Mouse (Mus musculus): ENCODE measurements around the gene Gm6583. TPM values are rescaled to one million over a fixed set of nuclear protein-coding genes. Genes with fewer than 3 reads are reported as not detected.

The Gm6583 gene
- total and polyA plus RNA-seq, 3 experiments: 0.14 TPM; not detected in 2

- no peak for DNase-seq
These were observed 12.1 kb upstream of the Gm6583 start for GRCm38 (mm10) chr5:112367929-112368328.

DNA sequence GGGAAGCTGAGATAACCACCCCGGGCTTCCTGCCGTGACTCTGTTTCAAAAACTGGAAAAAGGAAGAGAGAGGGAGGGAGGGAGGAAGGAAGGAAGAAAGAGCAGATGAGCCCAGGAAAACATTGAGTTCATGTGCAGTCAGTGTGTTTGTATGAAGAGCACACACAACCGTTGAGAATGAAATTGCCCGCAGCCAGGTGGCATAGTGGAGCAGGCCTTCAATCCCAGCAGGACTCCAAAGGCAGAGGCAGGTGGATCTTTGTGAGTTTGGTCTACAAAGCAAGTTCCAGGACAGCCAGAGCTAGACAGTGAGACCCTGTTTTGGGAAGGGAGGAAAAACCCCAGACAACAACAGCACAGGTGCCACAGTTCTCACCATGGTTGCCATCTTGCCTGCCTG, 11.5 kb upstream of the Gm6583 start:
- DNase-seq: no peak

- no peak for DNase-seq
These were observed 11.0 kb upstream of the Gm6583 start for GRCm38 (mm10) chr5:112366879-112367278.

GRCm38 (mm10) chr5:112364184-112364797, 8.5 kb upstream of the Gm6583 start:
- no peak for DNase-seq

GRCm38 (mm10) chr5:112360077-112360476, 4.2 kb upstream of the Gm6583 start:
- DNase-seq: no peak

GRCm38 (mm10) chr5:112359520-112359919, 3.7 kb upstream of the Gm6583 start:
- no peak for DNase-seq

- DNase-seq: peak; percentile 25
These were observed 489 bp upstream of the Gm6583 start for GRCm38 (mm10) chr5:112356322-112356721.

DNA sequence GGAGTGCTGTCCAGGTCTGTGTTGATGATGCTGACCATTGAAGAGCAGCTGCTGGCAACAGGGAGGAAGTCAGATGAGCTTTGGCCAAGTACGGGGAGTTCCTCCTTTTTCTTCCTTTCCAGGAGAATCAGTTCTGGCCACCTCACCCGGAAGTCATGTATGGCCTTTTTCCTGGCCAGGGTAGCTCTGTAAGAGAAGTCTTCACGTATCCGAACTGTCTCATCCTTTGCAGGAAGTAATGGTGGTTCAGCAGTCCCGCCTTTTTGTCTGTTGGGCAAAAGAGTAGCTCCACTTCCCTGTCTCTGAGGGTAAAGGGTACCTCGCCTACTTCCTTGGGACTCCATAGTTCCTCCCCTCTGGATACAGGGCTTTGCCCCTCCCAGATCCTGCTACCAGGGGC, 340 bp downstream of the Gm6583 start:
- DNase-seq: no peak

GRCm38 (mm10) chr5:112349169-112349568, 6.7 kb downstream of the Gm6583 start:
- DNase-seq: no peak

DNA sequence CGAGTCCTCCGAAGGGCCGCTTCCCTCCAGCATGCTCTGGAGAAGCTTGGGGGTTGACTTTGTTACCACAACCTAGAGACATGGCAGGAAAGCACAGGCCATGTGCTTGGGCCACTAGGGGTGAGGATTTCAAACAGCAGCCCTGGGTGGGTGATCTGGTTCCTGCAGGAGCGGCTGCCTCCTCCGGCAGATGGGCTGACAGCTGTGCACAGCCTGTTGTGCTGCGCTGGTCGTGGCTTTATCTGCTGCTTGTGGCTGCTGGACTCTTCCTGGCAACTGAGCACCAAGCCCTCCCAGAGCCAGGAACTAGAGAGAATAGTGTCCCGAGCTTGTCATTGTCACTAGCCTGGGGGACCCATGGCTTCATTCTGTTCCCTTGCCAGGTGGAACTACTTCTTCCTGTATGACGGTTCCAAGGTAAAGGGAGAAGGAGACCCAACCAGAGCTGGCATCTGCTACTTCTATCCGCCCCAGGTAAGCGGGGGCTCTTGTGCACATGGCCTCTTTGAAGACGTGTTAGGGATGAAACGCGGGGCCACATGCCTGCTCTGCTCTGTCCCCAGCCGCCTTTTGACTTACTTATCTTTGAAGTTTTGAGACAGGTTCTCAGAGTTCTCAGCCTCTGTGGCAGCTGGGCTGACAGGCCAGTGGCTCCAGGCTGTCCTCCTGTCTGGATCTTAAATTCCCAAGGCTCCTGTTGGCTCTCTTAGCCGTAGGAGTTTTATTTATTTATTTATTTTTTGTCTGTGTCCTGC, 9.4 kb downstream of the Gm6583 start:
- DNase-seq: no peak

DNA sequence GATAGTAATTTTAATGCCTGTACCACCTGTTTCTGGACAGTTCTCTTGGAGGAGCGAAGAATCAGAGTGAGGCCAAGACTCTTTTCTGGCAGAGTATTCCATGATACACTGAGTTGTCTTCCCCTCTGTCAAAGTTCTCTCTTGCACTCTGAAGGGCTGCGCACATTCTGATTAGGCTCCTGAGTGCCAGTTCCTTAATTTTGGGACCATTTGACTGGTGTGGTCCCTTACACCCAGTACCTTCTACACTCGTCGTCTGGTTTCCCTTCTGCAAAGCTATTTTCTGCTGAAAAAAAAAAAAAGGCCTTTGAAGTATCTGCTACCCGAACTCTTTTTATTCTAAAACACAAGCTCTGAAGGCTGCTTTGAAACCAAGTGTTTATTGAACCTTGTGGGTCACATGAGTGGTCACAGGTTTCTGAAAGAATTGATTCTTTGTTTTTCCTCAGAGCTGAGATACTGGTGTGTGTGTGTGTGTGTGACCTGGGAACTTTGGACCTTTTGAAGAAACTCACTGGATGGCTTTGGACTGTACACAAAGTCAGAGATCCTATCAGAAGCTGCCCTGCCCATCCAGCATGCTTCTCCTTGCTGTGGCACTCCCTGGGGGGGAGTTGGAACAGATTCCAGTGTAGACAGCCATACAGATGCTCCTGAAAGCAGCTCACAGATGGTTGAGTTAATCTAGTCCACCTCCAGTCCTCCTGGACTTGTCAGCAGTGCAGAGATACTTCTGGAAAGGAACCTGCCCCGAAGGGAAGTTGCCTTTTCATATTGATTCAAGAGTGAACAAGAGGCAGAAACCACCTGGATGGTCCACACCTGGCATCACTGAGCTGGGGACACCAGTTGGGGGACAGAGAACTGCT, 11.5 kb downstream of the Gm6583 start:
- no peak for DNase-seq

DNA sequence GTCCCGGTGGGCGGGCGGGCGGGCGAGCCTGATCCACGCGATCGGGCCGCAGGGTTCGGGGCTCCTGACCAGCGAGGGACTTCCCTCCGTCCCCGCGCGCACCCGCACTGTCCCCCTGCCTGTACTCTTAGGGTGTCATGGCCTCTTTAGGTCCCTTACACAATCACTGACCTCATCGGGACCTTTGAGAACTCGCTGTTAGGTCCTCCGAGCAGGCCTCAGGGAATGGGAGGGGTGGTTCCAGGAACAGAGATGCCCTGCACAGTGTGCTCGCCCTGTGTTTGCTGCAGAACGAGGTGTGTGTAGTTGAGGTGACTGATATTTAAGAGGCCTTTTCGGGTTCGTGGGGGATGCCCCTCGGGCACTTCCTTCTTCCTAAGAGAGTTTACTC, 12.6 kb downstream of the Gm6583 start:
- DNase-seq: no peak

DNA sequence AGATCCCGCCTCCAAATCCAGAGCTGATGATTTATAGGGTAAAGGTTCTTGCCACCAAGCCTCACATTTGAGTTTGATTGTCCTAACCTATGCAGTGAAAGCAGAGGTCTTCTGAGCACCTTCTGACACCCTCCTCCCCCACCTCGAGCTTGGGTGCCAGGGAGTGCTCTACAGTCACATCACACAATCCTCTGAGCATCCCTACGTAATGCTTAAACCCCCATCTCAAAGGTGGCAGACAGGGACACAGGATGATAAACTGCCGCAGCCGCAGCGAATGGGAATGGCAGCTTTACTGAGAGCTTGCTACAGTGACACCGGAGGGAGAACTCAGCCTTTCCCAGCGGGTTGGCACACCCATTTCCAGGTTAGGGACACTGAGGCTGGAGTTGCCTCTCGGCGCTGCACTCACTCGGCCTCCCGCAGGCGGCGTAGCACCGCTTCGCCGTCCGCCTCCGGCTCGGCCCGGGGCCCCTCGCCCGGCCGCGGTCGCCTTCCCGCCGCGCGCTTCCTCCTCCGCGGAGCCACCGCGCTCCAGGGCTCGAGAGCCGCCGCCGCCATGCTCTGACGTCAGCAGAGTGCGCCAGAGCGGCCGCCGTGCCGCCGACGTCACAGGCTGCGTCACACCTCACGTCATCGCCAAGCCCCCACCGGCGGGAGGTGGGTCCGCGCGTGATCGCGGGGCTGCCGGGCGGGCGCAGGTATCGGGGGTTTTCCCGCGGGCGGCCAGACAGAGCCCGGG, 13.2 kb downstream of the Gm6583 start, which contains the start of the genes Srrd and Hps4:
Gene Srrd (minus strand): TSS at position 578 of the 742 bp plus-strand sequence.
Gene Hps4 (plus strand): TSS at position 621 of the 742 bp plus-strand sequence.
- peak; percentile 91 for DNase-seq

DNA sequence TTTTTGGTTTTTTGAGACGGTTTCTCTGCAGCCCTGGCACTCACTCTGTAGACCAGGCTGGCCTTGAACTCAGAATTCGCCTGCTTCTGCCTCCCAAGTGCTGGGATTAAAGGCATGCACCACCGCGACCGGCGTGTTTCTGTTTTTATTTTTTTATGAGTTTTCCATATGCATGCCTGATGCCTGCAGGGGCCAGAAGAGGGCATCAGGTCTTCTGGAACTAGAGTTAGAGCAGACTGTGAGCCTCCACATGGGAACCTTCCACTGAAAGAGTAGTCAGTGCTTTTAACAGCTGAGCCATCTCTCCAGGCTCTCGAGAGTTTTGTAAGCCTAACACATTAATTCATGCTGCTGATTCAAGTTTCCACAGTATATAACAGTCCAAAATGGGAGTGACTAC, 16.6 kb downstream of the Gm6583 start:
- no peak for DNase-seq

GRCm38 (mm10) chr5:112337004-112337403, 18.8 kb downstream of the Gm6583 start:
- no peak for DNase-seq

DNA sequence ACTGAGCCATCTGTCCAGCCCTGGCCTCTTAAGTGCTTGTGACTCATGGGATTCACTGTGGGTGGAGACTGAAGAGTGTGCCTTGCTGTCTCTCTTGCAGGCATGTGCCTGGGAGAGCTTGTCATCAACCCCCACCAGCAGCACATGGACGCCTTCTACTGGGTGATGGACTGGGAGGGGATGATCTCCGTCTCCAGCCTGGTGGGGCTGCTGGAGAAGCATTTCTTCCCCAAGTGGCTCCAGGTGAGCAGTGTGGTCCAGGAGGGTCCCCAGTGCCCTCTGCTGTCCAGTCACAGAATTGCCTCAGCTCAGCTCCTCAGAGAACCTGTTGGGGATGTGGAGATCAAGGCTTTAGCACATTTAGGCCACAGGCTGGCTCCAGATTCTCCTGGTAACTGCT, 20.4 kb downstream of the Gm6583 start:
- DNase-seq: peak; percentile 72

GRCm38 (mm10) chr5:112329805-112330564, 25.8 kb downstream of the Gm6583 start:
- DNase-seq: no peak

DNA sequence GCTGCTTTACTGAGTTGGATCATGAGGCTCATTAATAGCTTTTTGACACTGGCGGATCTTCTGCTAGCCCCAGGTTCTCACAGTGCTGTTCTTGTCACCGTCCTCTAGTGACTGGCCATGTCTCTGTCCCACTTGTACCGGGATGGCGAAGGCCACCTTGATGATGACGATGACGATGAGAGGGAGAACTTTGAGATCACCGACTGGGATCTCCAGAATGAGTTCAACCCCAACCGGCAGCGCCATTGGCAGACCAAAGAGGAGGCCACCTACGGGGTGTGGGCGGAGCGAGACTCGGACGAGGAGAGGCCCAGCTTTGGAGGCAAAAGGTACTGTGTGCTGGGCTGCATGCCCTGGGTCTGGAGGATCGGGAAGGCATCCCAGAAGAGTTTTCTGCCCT, 28.0 kb downstream of the Gm6583 start:
- DNase-seq: no peak

- DNase-seq: no peak
These were observed 29.3 kb downstream of the Gm6583 start for GRCm38 (mm10) chr5:112326446-112327009.

GRCm38 (mm10) chr5:112325546-112326445, 30.0 kb downstream of the Gm6583 start, which contains the start of gene Tfip11:
Tfip11 (plus strand) TSS chr5:112326358.
- DNase-seq: peak; percentile 96

Measured in adrenal gland, adult 2 months (tissue).